11 mouse cellular contexts compared by ENCODE assay signal in genomic region chr1:139083382-139083781, GRCm38 (mm10).
DNase-seq lines count a peak whose midpoint lies in the region; ATAC-seq and TF ChIP-seq lines count a peak whose summit lies in the region.
"Had no signal": no experiment of that assay in that cellular context is flagged by ENCODE, and none has a peak within 500 bp of the region (broad histone marks: within the 10 kb centered on the region; RNA-seq: fewer than 3 reads in every experiment).

No protein-coding gene starts in this region.

- in situ Hi-C loops in Patski (cut with MboI; ENCODE audit: low pct_unique_long_range_greater_than_20kb) = no loop called here

- no peaks in the 10 kb centered on the region for H3K36me3 ChIP-seq in hindbrain, postnatal 0 days (ENCODE audit: insufficient read depth, low read length)
- no peaks in the 10 kb centered on the region for H3K36me3 ChIP-seq in hindbrain, embryonic 14.5 days (replicated peaks; ENCODE audit: control insufficient read depth, insufficient read depth)
- H3K36me3 ChIP-seq in lung, postnatal 0 days (ENCODE audit: insufficient read depth, low read length) = no peaks in the 10 kb centered on the region
- peaks cover 2% of the 10 kb centered on the region; the same call in 1 of the 2 replicates for H3K36me3 ChIP-seq in splenic B cell, adult 2 months (ENCODE audit: control insufficient read depth, insufficient read depth, low read length, poor library complexity, severe bottlenecking)

- no peaks in the 10 kb centered on the region for H3K4me1 ChIP-seq in hindbrain, postnatal 0 days (ENCODE audit: insufficient read depth, low read length)
- H3K4me1 ChIP-seq in hindbrain, embryonic 14.5 days (replicated peaks; ENCODE audit: control insufficient read depth, insufficient read depth, low read length) = peaks cover 11% of the 10 kb centered on the region
- no peaks in the 10 kb centered on the region for H3K4me1 ChIP-seq in lung, postnatal 0 days (ENCODE audit: insufficient read depth, low read depth, low read length)

- CTCF ChIA-PET in Patski (lab: Charles Lee) = no interaction called here

- peak; percentile 59 for TF ChIP-seq CTCF in hindbrain, postnatal 0 days (IDR thresholded peaks at IDR 0.05; ENCODE audit: low read depth)
- peak; percentile 54 for TF ChIP-seq CTCF in lung, postnatal 0 days (IDR thresholded peaks at IDR 0.05)
- TF ChIP-seq CTCF in Patski (IDR thresholded peaks at IDR 0.05) = peak; percentile 60

- no peak overlapping the region for H3K4me3 ChIP-seq in hindbrain, postnatal 0 days (ENCODE audit: low read length)
- H3K4me3 ChIP-seq in hindbrain, embryonic 14.5 days (replicated peaks; ENCODE audit: low read length) = no peak overlapping the region
- H3K4me3 ChIP-seq in lung, postnatal 0 days (ENCODE audit: low read depth, low read length) = no peak overlapping the region
- H3K4me3 ChIP-seq: megakaryocyte, embryonic 14.5 days; myocyte had no signal

- no peak overlapping the region for H3K27ac ChIP-seq in hindbrain, postnatal 0 days
- H3K27ac ChIP-seq in hindbrain, embryonic 14.5 days = no peak overlapping the region
- H3K27ac ChIP-seq in lung, postnatal 0 days (ENCODE audit: low read length) = no peak overlapping the region
- H3K27ac ChIP-seq: liver, embryonic 14.5 days had no signal

- WGBS in hindbrain, postnatal 0 days = 66% methylated on average over 2 of the region's 2 CpGs
- 68% methylated on average over 2 of the region's 2 CpGs for WGBS in hindbrain, embryonic 14.5 days
- 61% methylated on average over 2 of the region's 2 CpGs for whole genome bisulfite sequencing in lung, postnatal 0 days

- no peak overlapping the region for H3K4me2 ChIP-seq in hindbrain, postnatal 0 days (ENCODE audit: low read depth, low read length)
- no peak overlapping the region for H3K4me2 ChIP-seq in hindbrain, embryonic 14.5 days (replicated peaks)
- H3K4me2 ChIP-seq in lung, postnatal 0 days (replicated peaks; ENCODE audit: low read depth, low read length) = no peak overlapping the region

- H3K27me3 ChIP-seq in hindbrain, postnatal 0 days (ENCODE audit: insufficient read depth, low read length) = no peaks in the 10 kb centered on the region
- no peaks in the 10 kb centered on the region for H3K27me3 ChIP-seq in hindbrain, embryonic 14.5 days (ENCODE audit: control insufficient read depth, insufficient read depth, low read length)
- H3K27me3 ChIP-seq in lung, postnatal 0 days (replicated peaks; ENCODE audit: insufficient read depth, low read length) = no peaks in the 10 kb centered on the region
- no peaks in the 10 kb centered on the region for H3K27me3 ChIP-seq in Patski
- H3K27me3 ChIP-seq in splenic B cell, adult 2 months (ENCODE audit: control insufficient read depth, insufficient read depth, low read length, poor library complexity, severe bottlenecking) = no peaks in the 10 kb centered on the region
- H3K27me3 ChIP-seq: megakaryocyte, embryonic 14.5 days had no signal

- no peak for TF ChIP-seq EP300 in lung, postnatal 0 days (IDR thresholded peaks at IDR 0.05)

- DNase-seq in hindbrain, postnatal 0 days (ENCODE audit: low spot score) = peak; percentile 37
- DNase-seq in hindbrain, embryonic 14.5 days (ENCODE audit: low spot score) = no peak
- peak; percentile 12 for DNase-seq in lung, postnatal 0 days (ENCODE audit: low spot score)
- no peak for DNase-seq in lung, adult 18-20 months
- no peak for DNase-seq in Patski (ENCODE audit: low read depth, low spot score)
- peak; percentile 46 for DNase-seq in splenic B cell, adult 2 months (ENCODE audit: low read depth, low spot score)
- no peak for DNase-seq in adrenal gland, adult 2 months
- DNase-seq: heart, postnatal 4 days had no signal

- ATAC-seq in hindbrain, postnatal 0 days = no peak
- no peak for ATAC-seq in hindbrain, embryonic 14.5 days (ENCODE audit: low FRiP score)
- no peak for ATAC-seq in lung, postnatal 0 days
- ATAC-seq in Patski = no peak

- no peaks in the 10 kb centered on the region for H3K9me3 ChIP-seq in hindbrain, postnatal 0 days (ENCODE audit: low read length)
- H3K9me3 ChIP-seq in hindbrain, embryonic 14.5 days (ENCODE audit: control insufficient read depth, low read length) = no peaks in the 10 kb centered on the region
- H3K9me3 ChIP-seq in lung, postnatal 0 days (ENCODE audit: low read length) = no peaks in the 10 kb centered on the region
- H3K9me3 ChIP-seq: megakaryocyte, embryonic 14.5 days had no signal

- H3K9ac ChIP-seq in hindbrain, postnatal 0 days (replicated peaks; ENCODE audit: low read length) = no peak overlapping the region
- no peak overlapping the region for H3K9ac ChIP-seq in hindbrain, embryonic 14.5 days
- no peak overlapping the region for H3K9ac ChIP-seq in lung, postnatal 0 days (replicated peaks; ENCODE audit: low read depth)
- H3K9ac ChIP-seq: liver, embryonic 14.5 days had no signal

- POLR2A ChIA-PET in Patski (lab: Charles Lee) = interaction anchor here (0.9 kb wide), 1 partner anchor 8 kb away, joined by 3 read pairs; no protein-coding TSS in a partner anchor

Comparison
In these comparisons a context has a peak if more than half of its experiments do, and no peak if none do; other contexts are left out.
1. DNase-seq: peak in hindbrain, postnatal 0 days (single experiment), lung, postnatal 0 days (single experiment) and splenic B cell, adult 2 months (single experiment); none in hindbrain, embryonic 14.5 days (single experiment), lung, adult 18-20 months (0 of 2), Patski (single experiment) and adrenal gland, adult 2 months (single experiment).
2. Peak in every context shown above with its lines, with median percentiles within 50 percentile points of each other: CTCF ChIP-seq.